Mouse (Mus musculus) cerebellum, adult 18-20 months (tissue): ENCODE measurements around the gene Dhrs7c.

Experiments
- DNase-seq, 2 experiments: peaks; one replicate each; pipeline ENCODE4 v3.0.0; 2021

The Dhrs7c gene

GRCm38 (mm10) chr11:67797931-67798330, at the start of gene Dhrs7c:
Gene Dhrs7c, plus strand, starts transcription at chr11:67798187.
- DNase-seq = peak in 1 of 2 experiments; percentile 4

- no peak for DNase-seq
Measured at GRCm38 (mm10) chr11:67756287-67756686, 41.7 kb upstream of the Dhrs7c start.

GRCm38 (mm10) chr11:67757373-67758167, 40.4 kb upstream of the Dhrs7c start:
- peak in 1 of 2 experiments; percentile 2 for DNase-seq

GRCm38 (mm10) chr11:67771053-67771452, 26.9 kb upstream of the Dhrs7c start, which contains the start of gene Glp2r:
Gene Glp2r, minus strand, starts transcription at chr11:67771153.
- no peak for DNase-seq

GRCm38 (mm10) chr11:67771691-67772090, 26.3 kb upstream of the Dhrs7c start:
- no peak for DNase-seq

- DNase-seq = peak; percentile 54 to 55
Measured at GRCm38 (mm10) chr11:67772577-67772976, 25.4 kb upstream of the Dhrs7c start.

GRCm38 (mm10) chr11:67774379-67774778, 23.6 kb upstream of the Dhrs7c start, which contains the start of gene Gsg1l2:
Gene Gsg1l2, plus strand, starts transcription at chr11:67774608.
- no peak for DNase-seq

- no peak for DNase-seq
Measured at GRCm38 (mm10) chr11:67790182-67790581, 7.8 kb upstream of the Dhrs7c start.

- no peak for DNase-seq
Measured at GRCm38 (mm10) chr11:67800130-67800723, 2.2 kb downstream of the Dhrs7c start.

GRCm38 (mm10) chr11:67801169-67801568, 3.2 kb downstream of the Dhrs7c start:
- DNase-seq = no peak

GRCm38 (mm10) chr11:67805538-67805937, 7.6 kb downstream of the Dhrs7c start:
- no peak for DNase-seq

GRCm38 (mm10) chr11:67806832-67807597, 9.0 kb downstream of the Dhrs7c start:
- DNase-seq = no peak

- no peak for DNase-seq
Measured at GRCm38 (mm10) chr11:67808051-67808450, 10.1 kb downstream of the Dhrs7c start.

- DNase-seq = peak; percentile 13 to 28
Measured at GRCm38 (mm10) chr11:67811535-67811934, 13.5 kb downstream of the Dhrs7c start.

- peak; percentile 6 to 21 for DNase-seq
Measured at GRCm38 (mm10) chr11:67819604-67820003, 21.6 kb downstream of the Dhrs7c start.

GRCm38 (mm10) chr11:67820221-67820620, 22.2 kb downstream of the Dhrs7c start:
- peak; percentile 6 to 15 for DNase-seq

GRCm38 (mm10) chr11:67821560-67821959, 23.6 kb downstream of the Dhrs7c start:
- peak; percentile 27 to 32 for DNase-seq

- no peak for DNase-seq
Measured at GRCm38 (mm10) chr11:67828360-67829059, 30.5 kb downstream of the Dhrs7c start.

GRCm38 (mm10) chr11:67829530-67829929, 31.5 kb downstream of the Dhrs7c start:
- no peak for DNase-seq

- no peak for DNase-seq
Measured at GRCm38 (mm10) chr11:67831820-67832219, 33.8 kb downstream of the Dhrs7c start.

- no peak for DNase-seq
Measured at GRCm38 (mm10) chr11:67835408-67836078, 37.6 kb downstream of the Dhrs7c start.

GRCm38 (mm10) chr11:67839810-67840209, 41.8 kb downstream of the Dhrs7c start:
- DNase-seq = no peak
